In the genomic region with DNA sequence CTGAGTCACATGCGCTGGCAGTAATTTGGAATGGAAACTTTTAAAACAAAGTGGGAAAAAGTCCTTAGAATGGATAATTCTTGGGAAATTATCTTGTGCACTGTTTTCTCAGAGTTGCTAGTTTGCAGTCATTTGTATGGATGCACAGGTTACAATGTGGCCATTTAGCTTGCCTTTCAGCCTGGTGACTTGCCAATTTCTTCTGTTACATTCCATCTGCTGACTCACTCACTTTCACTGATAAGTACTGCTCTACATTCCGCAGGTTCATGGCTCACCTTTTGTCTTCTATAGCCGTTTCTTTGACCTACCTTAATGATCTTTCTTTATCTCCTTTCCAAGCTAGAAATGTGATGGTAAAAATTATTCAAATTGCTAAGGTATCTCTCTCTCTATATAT, we compare ENCODE assay signal across 12 mouse cellular contexts. TPM values are rescaled to one million over a fixed set of nuclear protein-coding genes. Genes with fewer than 3 reads are reported as not detected.
DNase-seq lines count a peak whose midpoint lies in the region; ATAC-seq and TF ChIP-seq lines count a peak whose summit lies in the region.
"Had no signal": no experiment of that assay in that cellular context is flagged by ENCODE, and none has a peak within 500 bp of the region (broad histone marks: within the 10 kb centered on the region; RNA-seq: fewer than 3 reads in every experiment).

No protein-coding gene starts in this region.

- H3K4me2 ChIP-seq in forebrain, postnatal 0 days (ENCODE audit: low read depth): no peak overlapping the region
- no peak overlapping the region for H3K4me2 ChIP-seq in midbrain, embryonic 14.5 days (ENCODE audit: low read length)
- H3K4me2 ChIP-seq: heart, embryonic 11.5 days; hindbrain, embryonic 12.5 days had no signal

- H3K9ac ChIP-seq in forebrain, postnatal 0 days: no peak overlapping the region
- H3K9ac ChIP-seq in midbrain, embryonic 14.5 days (replicated peaks; ENCODE audit: low read length): no peak overlapping the region
- H3K9ac ChIP-seq: hindbrain, embryonic 12.5 days had no signal

- TF ChIP-seq CTCF in forebrain, postnatal 0 days (IDR thresholded peaks at IDR 0.05; ENCODE audit: low read depth): no peak

- no peaks in the 10 kb centered on the region for H3K27me3 ChIP-seq in erythroblast, embryonic 14.5 days (ENCODE audit: control insufficient read depth)
- no peaks in the 10 kb centered on the region for H3K27me3 ChIP-seq in limb, embryonic 10.5 days (ENCODE audit: low read depth, poor library complexity, severe bottlenecking)
- no peaks in the 10 kb centered on the region for H3K27me3 ChIP-seq in forebrain, postnatal 0 days (ENCODE audit: insufficient read depth, low read length)
- no peaks in the 10 kb centered on the region for H3K27me3 ChIP-seq in midbrain, embryonic 14.5 days (ENCODE audit: control insufficient read depth, insufficient read depth, low read length)
- H3K27me3 ChIP-seq: hindbrain, embryonic 12.5 days had no signal

- H3K9me3 ChIP-seq in erythroblast, embryonic 14.5 days (ENCODE audit: control insufficient read depth, low read length): no peaks in the 10 kb centered on the region
- H3K9me3 ChIP-seq in limb, embryonic 10.5 days (replicated peaks): no peaks in the 10 kb centered on the region
- no peaks in the 10 kb centered on the region for H3K9me3 ChIP-seq in forebrain, postnatal 0 days (ENCODE audit: low read length)
- H3K9me3 ChIP-seq in midbrain, embryonic 14.5 days (ENCODE audit: control insufficient read depth, low read length): no peaks in the 10 kb centered on the region
- H3K9me3 ChIP-seq: hindbrain, embryonic 12.5 days had no signal

- WGBS in limb, embryonic 10.5 days: 83% methylated on average over 3 of the region's 3 CpGs
- 68% methylated on average over 3 of the region's 3 CpGs for WGBS in forebrain, postnatal 0 days
- 88% methylated on average over 3 of the region's 3 CpGs for WGBS in midbrain, embryonic 14.5 days

- peak overlapping the region; percentile 43 for H3K4me3 ChIP-seq in erythroblast, embryonic 14.5 days (replicated peaks)
- H3K4me3 ChIP-seq in limb, embryonic 10.5 days: no peak overlapping the region
- no peak overlapping the region for H3K4me3 ChIP-seq in forebrain, postnatal 0 days (ENCODE audit: low read depth, low read length)
- H3K4me3 ChIP-seq in midbrain, embryonic 14.5 days (replicated peaks; ENCODE audit: low read depth, low read length): no peak overlapping the region
- H3K4me3 ChIP-seq: hindbrain, embryonic 12.5 days had no signal

- no peak for ATAC-seq in forebrain, postnatal 0 days
- ATAC-seq in midbrain, embryonic 14.5 days (ENCODE audit: low FRiP score, low TSS enrichment): no peak

- H3K36me3 ChIP-seq in erythroblast, embryonic 14.5 days (ENCODE audit: control insufficient read depth): no peaks in the 10 kb centered on the region; the same call in 1 of the 2 replicates
- no peaks in the 10 kb centered on the region for H3K36me3 ChIP-seq in limb, embryonic 10.5 days
- no peaks in the 10 kb centered on the region for H3K36me3 ChIP-seq in forebrain, postnatal 0 days (ENCODE audit: insufficient read depth)
- no peaks in the 10 kb centered on the region for H3K36me3 ChIP-seq in midbrain, embryonic 14.5 days (ENCODE audit: control insufficient read depth, insufficient read depth, low read length)
- H3K36me3 ChIP-seq: hindbrain, embryonic 12.5 days had no signal

- H3K27ac ChIP-seq in limb, embryonic 10.5 days: no peak overlapping the region
- no peak overlapping the region for H3K27ac ChIP-seq in forebrain, postnatal 0 days (ENCODE audit: low read depth, low read length)
- H3K27ac ChIP-seq in midbrain, embryonic 14.5 days (replicated peaks; ENCODE audit: low read depth, low read length): no peak overlapping the region
- H3K27ac ChIP-seq: hindbrain, embryonic 12.5 days had no signal

- DNase-seq in kidney, postnatal 25 days: peak; percentile 19 to 35
- DNase-seq in kidney, adult 18-20 months: no peak
- peak; percentile 13 for DNase-seq in urinary bladder, postnatal 25 days (ENCODE audit: low spot score)
- no peak for DNase-seq in urinary bladder, postnatal 4 days (ENCODE audit: low spot score in 2 of 2)
- no peak for DNase-seq in limb, embryonic 10.5 days (ENCODE audit: low spot score)
- no peak for DNase-seq in forebrain, postnatal 0 days
- DNase-seq in midbrain, embryonic 14.5 days: no peak
- DNase-seq: kidney, adult 8-10 months; layer of hippocampus, postnatal 36 days had no signal

- H3K4me1 ChIP-seq in erythroblast, embryonic 14.5 days (ENCODE audit: control insufficient read depth): peaks cover 57% of the 10 kb centered on the region
- H3K4me1 ChIP-seq in limb, embryonic 10.5 days: no peaks in the 10 kb centered on the region
- no peaks in the 10 kb centered on the region for H3K4me1 ChIP-seq in forebrain, postnatal 0 days (ENCODE audit: insufficient read depth)
- no peaks in the 10 kb centered on the region for H3K4me1 ChIP-seq in midbrain, embryonic 14.5 days (ENCODE audit: control insufficient read depth, insufficient read depth, low read length)
- H3K4me1 ChIP-seq: hindbrain, embryonic 12.5 days had no signal

RNA-seq across cellular contexts. Expression of a gene that starts 28.6 kb away (rescaled TPM):
- polyA plus RNA-seq in erythroblast, embryonic 14.5 days (2012): 2.1 and 2.3 TPM in 2 replicates
- 3.8 and 6.0 TPM in 2 replicates for polyA plus RNA-seq in limb, embryonic 10.5 days (2016; fragmentation: Nextera tagmentation; extraction: Ambion mirVana)
- total RNA-seq in forebrain, postnatal 0 days (2014; rRNA removed): 16.1 and 18.5 TPM in 2 replicates
- polyA plus RNA-seq in forebrain, postnatal 0 days (2015; fragmentation: Nextera tagmentation; extraction: Ambion mirVana): 0.82 and 1.6 TPM in 2 replicates
- 9.3 and 10.2 TPM in 2 replicates for polyA plus RNA-seq in midbrain, embryonic 14.5 days (2014; fragmentation: Nextera tagmentation; extraction: Ambion mirVana)

Comparison
In these comparisons a context has a peak if more than half of its experiments do, and no peak if none do; other contexts are left out.
1. DNase-seq: peak in kidney, postnatal 25 days (2 of 2) and urinary bladder, postnatal 25 days (single experiment); none in kidney, adult 18-20 months (single experiment), urinary bladder, postnatal 4 days (0 of 2), limb, embryonic 10.5 days (single experiment), forebrain, postnatal 0 days (single experiment) and midbrain, embryonic 14.5 days (single experiment).